Mouse (Mus musculus): ENCODE data around the gene Sbno1. TPM values are rescaled to one million over a fixed set of nuclear protein-coding genes. Genes with fewer than 3 reads are reported as not detected.
A peak's percentile ranks its signal among the peaks of the same experiment; 100 is the strongest.

The Sbno1 gene
- polyA plus RNA-seq, 1 experiment, result 56.4 TPM

DNA sequence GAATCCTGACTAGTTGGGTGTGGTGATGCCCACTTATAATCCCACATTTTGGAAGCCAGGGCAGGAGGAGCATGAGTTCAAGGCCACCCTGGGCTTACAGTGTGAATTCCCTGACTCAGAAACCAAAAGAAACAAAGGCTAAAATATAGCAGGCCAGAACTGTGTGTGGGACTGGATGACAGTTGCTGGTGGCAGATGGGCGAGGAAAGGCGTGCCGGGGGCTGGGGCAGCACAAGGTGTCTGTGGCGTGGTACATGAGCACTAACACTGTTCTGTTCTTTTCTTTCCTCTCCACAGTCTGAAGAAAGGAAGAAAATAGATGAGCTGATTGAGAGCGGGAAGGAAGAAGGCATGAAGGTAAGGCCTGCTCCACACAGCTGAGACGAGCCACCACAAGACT, 31.0 kb upstream of the Sbno1 start:
- no peak overlapping the region for H3K27ac ChIP-seq (ENCODE audit: insufficient read depth, low read length)
- H3K4me1 ChIP-seq (ENCODE audit: control insufficient read depth, insufficient read depth, low read length), result peaks cover 10% of the 10 kb centered on the region
- no peak for TF ChIP-seq POLR2A (IDR thresholded peaks at IDR 0.05; ENCODE audit: extremely low read depth, insufficient read depth, low read length)
- TF ChIP-seq CTCF (IDR thresholded peaks at IDR 0.05; ENCODE audit: extremely low read depth, insufficient read depth, low read length), result no peak
- no peak overlapping the region for H3K4me3 ChIP-seq (ENCODE audit: insufficient read depth, low read length)

DNA sequence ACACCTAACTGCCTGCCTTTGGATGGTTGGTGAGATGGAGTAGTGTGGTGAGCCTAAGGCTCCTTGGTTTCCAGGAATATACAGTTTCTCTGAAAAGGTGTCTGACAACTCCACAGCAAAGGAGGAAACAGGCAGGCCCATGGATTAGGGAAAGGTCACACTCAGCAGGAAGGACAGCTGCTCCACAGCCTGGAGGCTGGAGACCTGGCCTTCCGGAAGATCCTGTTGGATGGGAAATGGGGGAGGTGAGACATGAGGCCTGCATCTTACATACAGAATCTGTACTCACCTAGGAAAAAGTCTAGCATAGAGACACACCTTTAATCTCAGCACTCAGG, 28.2 kb upstream of the Sbno1 start:
- TF ChIP-seq CTCF (IDR thresholded peaks at IDR 0.05; ENCODE audit: extremely low read depth, insufficient read depth, low read length), result no peak
- TF ChIP-seq POLR2A (IDR thresholded peaks at IDR 0.05; ENCODE audit: extremely low read depth, insufficient read depth, low read length), result no peak
- Histone ChIP-seq H3K27ac (ENCODE audit: insufficient read depth, low read length) (peak overlapping the region; percentile 45), H3K4me1 (ENCODE audit: control insufficient read depth, insufficient read depth, low read length) (peaks cover 20% of the 10 kb centered on the region), H3K4me3 (ENCODE audit: insufficient read depth, low read length) (no peak overlapping the region)

DNA sequence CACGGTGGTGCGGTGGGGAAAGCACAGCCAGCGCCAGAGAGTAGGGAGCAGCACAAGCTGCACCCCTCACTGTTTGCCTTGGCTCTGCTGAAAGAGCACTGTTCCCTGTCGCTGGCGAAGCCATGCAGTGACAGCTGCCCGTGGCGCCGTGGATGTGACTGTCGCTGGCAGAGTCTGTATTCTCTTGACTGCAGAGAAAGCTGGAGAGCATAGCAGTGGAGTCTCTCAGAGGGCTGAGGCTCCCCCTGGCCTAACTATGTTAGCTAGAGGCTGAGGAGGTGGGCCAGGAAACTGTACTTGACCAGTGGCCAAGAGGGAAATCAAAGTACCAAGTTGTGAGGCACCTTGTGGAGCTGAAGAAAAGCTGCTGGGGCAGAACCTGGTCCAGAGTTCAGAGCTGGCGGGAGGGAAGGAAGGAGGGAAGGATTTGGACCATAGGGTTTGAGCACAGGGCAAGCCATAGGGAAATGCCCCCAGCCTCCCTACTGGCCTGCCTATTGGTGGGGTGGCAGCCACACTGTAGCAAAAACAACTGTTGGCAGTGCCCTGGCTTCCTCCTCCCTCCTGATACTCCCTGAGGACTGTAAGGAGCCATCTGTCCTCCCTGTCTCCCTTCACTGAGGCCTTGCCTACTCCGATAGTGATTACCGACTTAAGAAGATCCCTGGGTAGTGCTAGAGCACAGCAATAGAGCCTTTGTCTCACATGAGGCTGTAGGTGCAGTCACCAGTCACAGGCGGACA, 27.7 kb upstream of the Sbno1 start:
- Histone ChIP-seq H3K4me3 (ENCODE audit: insufficient read depth, low read length) (no peak overlapping the region), H3K27ac (ENCODE audit: insufficient read depth, low read length) (peak overlapping the region; percentile 45), H3K4me1 (ENCODE audit: control insufficient read depth, insufficient read depth, low read length) (peaks cover 20% of the 10 kb centered on the region)
- TF ChIP-seq CTCF (IDR thresholded peaks at IDR 0.05; ENCODE audit: extremely low read depth, insufficient read depth, low read length) (no peak), POLR2A (IDR thresholded peaks at IDR 0.05; ENCODE audit: extremely low read depth, insufficient read depth, low read length) (0 out of 2 replicates have a peak, but pooled peaks have one; percentile 26)

DNA sequence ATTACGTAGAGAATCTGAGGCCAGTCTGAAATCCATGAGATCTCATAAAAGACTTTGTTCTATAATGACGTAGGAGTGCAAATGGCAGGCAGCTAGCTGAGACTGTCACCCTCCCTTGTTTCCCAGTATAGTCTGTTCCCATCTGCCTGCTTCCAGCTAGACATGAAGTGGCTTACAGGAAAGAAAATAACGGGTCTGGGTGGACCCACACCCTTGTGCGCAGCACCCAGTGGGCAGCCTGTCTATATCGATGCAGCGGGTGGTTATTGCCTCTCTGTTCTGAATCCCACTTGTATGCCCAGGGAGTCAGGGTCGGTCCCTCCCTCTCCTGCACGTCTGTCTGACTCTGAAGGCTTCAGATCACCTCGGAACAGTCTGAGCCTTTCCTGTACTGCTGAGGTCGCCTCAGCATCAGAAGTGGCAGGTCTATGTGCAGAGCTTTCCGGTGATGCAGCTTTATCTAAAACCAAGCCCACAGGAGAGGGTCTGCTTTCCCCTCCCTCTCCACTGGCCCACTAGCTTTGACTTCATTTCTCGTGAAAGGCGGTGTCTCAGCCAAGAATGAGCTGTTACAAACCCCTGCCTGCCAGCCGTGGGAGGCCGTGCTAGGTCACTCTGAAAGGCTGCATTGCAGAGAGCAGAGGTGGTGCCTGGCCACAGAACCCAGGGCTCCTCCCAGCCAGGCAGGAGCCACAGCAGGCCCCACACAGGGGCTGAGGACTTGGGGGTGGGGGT, 26.9 kb upstream of the Sbno1 start:
- Histone ChIP-seq H3K4me3 (ENCODE audit: insufficient read depth, low read length) (no peak overlapping the region), H3K27ac (ENCODE audit: insufficient read depth, low read length) (peak overlapping the region; percentile 45), H3K4me1 (ENCODE audit: control insufficient read depth, insufficient read depth, low read length) (peaks cover 20% of the 10 kb centered on the region)
- TF ChIP-seq POLR2A (IDR thresholded peaks at IDR 0.05; ENCODE audit: extremely low read depth, insufficient read depth, low read length) (0 out of 2 replicates have a peak, but pooled peaks have one; percentile 17), CTCF (IDR thresholded peaks at IDR 0.05; ENCODE audit: extremely low read depth, insufficient read depth, low read length) (no peak)

DNA sequence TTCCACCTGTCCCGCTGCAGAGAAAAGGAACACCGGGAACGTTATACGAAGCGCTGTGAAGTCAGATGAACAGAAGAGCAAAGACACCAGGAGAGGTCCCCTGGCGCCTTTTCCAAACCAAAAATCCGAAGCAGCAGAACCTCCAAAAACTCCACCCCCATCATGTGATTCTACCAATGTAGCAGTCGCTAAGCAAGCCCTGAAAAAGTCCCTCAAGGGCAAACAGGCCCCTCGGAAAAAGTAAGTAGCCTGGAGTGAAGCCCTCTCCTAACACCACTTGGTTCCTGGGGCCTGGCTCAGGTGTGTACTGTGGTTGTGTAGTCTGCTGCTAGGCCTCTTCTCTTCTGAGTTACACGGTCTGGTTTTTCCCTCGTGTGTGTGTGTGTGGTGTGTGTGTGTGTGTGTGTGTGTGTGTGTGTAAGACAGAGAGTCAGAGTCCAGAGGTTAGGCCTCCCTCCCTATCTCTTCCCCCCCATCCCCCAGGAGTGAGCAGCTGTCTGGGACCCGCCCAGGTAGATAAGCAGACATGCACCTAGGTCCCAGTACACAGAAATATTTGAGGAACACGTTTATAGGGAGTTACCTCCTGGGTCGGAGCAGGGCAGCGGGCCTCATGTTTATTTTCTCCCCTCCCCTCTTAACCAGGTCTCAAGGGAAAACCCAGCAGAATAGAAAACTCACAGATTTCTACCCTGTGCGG, 25.0 kb upstream of the Sbno1 start:
- H3K27ac ChIP-seq (ENCODE audit: insufficient read depth, low read length), result peak overlapping the region; percentile 42; the same call in 1 of the 2 replicates
- TF ChIP-seq CTCF (IDR thresholded peaks at IDR 0.05; ENCODE audit: extremely low read depth, insufficient read depth, low read length) (no peak), POLR2A (IDR thresholded peaks at IDR 0.05; ENCODE audit: extremely low read depth, insufficient read depth, low read length) (no peak)
- H3K4me1 ChIP-seq (ENCODE audit: control insufficient read depth, insufficient read depth, low read length), result peaks cover 20% of the 10 kb centered on the region
- H3K4me3 ChIP-seq (ENCODE audit: insufficient read depth, low read length), result no peak overlapping the region

DNA sequence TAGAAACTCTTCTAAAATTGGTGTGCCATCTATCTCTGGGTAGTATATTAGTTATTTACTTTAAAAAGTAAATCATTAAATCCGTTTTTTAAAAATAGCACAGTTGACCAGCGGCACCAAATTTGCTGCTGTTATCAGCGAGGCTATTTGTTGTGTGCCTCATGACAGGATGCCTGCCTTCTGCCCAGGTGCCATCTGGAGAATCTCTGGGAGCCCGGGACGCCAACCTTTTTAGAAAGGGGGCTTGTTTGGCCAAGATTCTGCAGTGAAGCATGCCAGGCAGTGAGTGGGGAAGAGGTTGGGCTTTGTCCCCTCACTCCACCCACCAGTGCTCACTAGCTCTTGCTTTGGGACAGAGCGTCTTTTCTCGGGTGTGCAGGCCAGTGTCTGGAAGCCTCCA, 24.2 kb upstream of the Sbno1 start:
- Histone ChIP-seq H3K27ac (ENCODE audit: insufficient read depth, low read length) (peak overlapping the region; percentile 42; the same call in 1 of the 2 replicates), H3K4me3 (ENCODE audit: insufficient read depth, low read length) (no peak overlapping the region), H3K4me1 (ENCODE audit: control insufficient read depth, insufficient read depth, low read length) (peaks cover 20% of the 10 kb centered on the region)
- TF ChIP-seq CTCF (IDR thresholded peaks at IDR 0.05; ENCODE audit: extremely low read depth, insufficient read depth, low read length) (no peak), POLR2A (IDR thresholded peaks at IDR 0.05; ENCODE audit: extremely low read depth, insufficient read depth, low read length) (no peak)

DNA sequence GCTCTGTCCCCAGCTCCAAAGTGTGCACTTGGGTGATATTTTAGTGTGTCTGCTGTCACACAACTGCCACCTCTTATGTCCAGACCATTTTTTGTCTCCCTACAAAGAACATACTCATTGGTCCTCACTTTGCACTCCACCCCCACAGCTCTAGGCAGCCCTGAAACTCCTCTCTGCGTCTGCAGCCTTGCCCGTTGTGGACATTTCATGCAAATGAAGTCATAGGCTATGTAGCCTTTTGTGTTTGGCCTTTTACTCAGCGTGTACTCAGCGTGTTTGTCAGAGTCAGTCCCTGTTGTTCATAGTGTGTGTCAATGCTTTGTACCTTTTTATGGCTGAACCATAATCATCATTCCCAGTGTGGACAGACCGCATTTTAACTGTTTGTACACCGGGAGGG, 23.7 kb upstream of the Sbno1 start:
- Histone ChIP-seq H3K4me3 (ENCODE audit: insufficient read depth, low read length) (no peak overlapping the region), H3K4me1 (ENCODE audit: control insufficient read depth, insufficient read depth, low read length) (peaks cover 20% of the 10 kb centered on the region), H3K27ac (ENCODE audit: insufficient read depth, low read length) (peak overlapping the region; percentile 58)
- TF ChIP-seq POLR2A (IDR thresholded peaks at IDR 0.05; ENCODE audit: extremely low read depth, insufficient read depth, low read length), result no peak
- TF ChIP-seq CTCF (IDR thresholded peaks at IDR 0.05; ENCODE audit: extremely low read depth, insufficient read depth, low read length), result no peak

DNA sequence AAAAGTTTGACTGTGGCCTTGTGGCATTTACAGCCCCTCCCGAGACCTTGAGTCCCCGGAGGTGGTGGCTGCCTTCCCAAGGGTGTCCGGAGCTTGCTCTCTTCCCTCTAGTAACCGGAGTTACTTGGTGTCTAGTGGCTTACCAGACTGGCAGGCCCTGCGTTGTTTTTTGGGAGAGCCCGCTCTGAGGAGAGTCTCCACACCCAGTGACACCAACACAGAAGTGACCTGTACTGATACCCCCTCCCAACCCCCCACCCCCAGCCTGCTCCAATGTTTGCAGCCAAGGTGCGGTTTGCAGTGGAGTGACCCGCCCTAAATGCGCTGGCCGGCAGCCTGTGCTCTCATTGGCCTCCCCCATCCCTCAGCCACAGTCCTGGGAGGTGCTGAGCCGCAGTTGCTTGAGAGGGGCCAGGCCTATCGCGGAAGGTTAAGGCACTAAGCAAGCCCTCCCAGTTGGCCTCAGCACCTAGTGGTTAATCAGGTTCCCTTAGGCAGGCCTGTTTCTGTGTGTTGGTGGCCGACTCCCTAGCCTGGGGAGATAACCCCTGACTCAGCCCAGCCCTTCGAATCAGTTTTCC, 20.6 kb upstream of the Sbno1 start:
- 0 out of 2 replicates have a peak overlapping the region, but pooled peaks have one; percentile 25 for H3K27ac ChIP-seq (ENCODE audit: insufficient read depth, low read length)
- H3K4me1 ChIP-seq (ENCODE audit: control insufficient read depth, insufficient read depth, low read length), result peaks cover 9% of the 10 kb centered on the region; the same call in 1 of the 2 replicates

More for the DNA sequence above, 20.6 kb upstream of the Sbno1 start:
- H3K4me3 ChIP-seq (ENCODE audit: insufficient read depth, low read length), result peak overlapping the region; percentile 51
- TF ChIP-seq POLR2A (IDR thresholded peaks at IDR 0.05; ENCODE audit: extremely low read depth, insufficient read depth, low read length) (no peak), CTCF (IDR thresholded peaks at IDR 0.05; ENCODE audit: extremely low read depth, insufficient read depth, low read length) (no peak)
